Mouse (Mus musculus): ENCODE results near the gene Nacc1.

Nacc1 gene

GRCm38 (mm10) chr8:84714161-84714560 is 26.5 kb upstream of the Nacc1 start:
- DNase-seq (ENCODE audit: low read depth, low spot score): no peak

- DNase-seq (ENCODE audit: low read depth, low spot score): no peak
These were observed 25.7 kb upstream of the Nacc1 start for GRCm38 (mm10) chr8:84713381-84713780.

GRCm38 (mm10) chr8:84712759-84713120 is 25.1 kb upstream of the Nacc1 start:
- no peak for DNase-seq (ENCODE audit: low read depth, low spot score)

- DNase-seq (ENCODE audit: low read depth, low spot score): no peak
These were observed 24.5 kb upstream of the Nacc1 start for GRCm38 (mm10) chr8:84711933-84712758.

GRCm38 (mm10) chr8:84711312-84711711 is 23.6 kb upstream of the Nacc1 start:
- no peak for DNase-seq (ENCODE audit: low read depth, low spot score)

GRCm38 (mm10) chr8:84709931-84710330 is 22.3 kb upstream of the Nacc1 start:
- no peak for DNase-seq (ENCODE audit: low read depth, low spot score)

- DNase-seq (ENCODE audit: low read depth, low spot score): peak; percentile 92
These were observed 21.3 kb upstream of the Nacc1 start for GRCm38 (mm10) chr8:84708774-84709475.

GRCm38 (mm10) chr8:84708071-84708541 is 20.4 kb upstream of the Nacc1 start:
- no peak for DNase-seq (ENCODE audit: low read depth, low spot score)

GRCm38 (mm10) chr8:84707267-84707883 is 19.7 kb upstream of the Nacc1 start:
- DNase-seq (ENCODE audit: low read depth, low spot score): peak; percentile 45

GRCm38 (mm10) chr8:84706610-84707266 is 19.1 kb upstream of the Nacc1 start:
- no peak for DNase-seq (ENCODE audit: low read depth, low spot score)

GRCm38 (mm10) chr8:84705960-84706359 is 18.3 kb upstream of the Nacc1 start:
- no peak for DNase-seq (ENCODE audit: low read depth, low spot score)

GRCm38 (mm10) chr8:84704867-84705831 is 17.5 kb upstream of the Nacc1 start:
- peak; percentile 44 for DNase-seq (ENCODE audit: low read depth, low spot score)

- peak; percentile 90 for DNase-seq (ENCODE audit: low read depth, low spot score)
These were observed 16.7 kb upstream of the Nacc1 start for GRCm38 (mm10) chr8:84704356-84704755.

- DNase-seq (ENCODE audit: low read depth, low spot score): peak; percentile 66
These were observed 16.0 kb upstream of the Nacc1 start for GRCm38 (mm10) chr8:84703466-84704249.

- no peak for DNase-seq (ENCODE audit: low read depth, low spot score)
These were observed 15.4 kb upstream of the Nacc1 start for GRCm38 (mm10) chr8:84702963-84703465.

- no peak for DNase-seq (ENCODE audit: low read depth, low spot score)
These were observed 14.9 kb upstream of the Nacc1 start for GRCm38 (mm10) chr8:84702561-84702960.

GRCm38 (mm10) chr8:84700941-84701911 is 13.6 kb upstream of the Nacc1 start, which contains the start of gene Lyl1:
Lyl1 (plus strand) TSS chr8:84701457.
- peak; percentile 62 for DNase-seq (ENCODE audit: low read depth, low spot score)

GRCm38 (mm10) chr8:84700526-84700925 is 12.9 kb upstream of the Nacc1 start:
- no peak for DNase-seq (ENCODE audit: low read depth, low spot score)

Data from CD4-positive, CD25-positive, alpha-beta regulatory T cell, adult 2 months (primary cell).